Mouse (Mus musculus) CD4-positive, CD25-positive, alpha-beta regulatory T cell (primary cell): ENCODE data around the gene Rbbp4. TPM values are rescaled to one million over a fixed set of nuclear protein-coding genes. Genes with fewer than 3 reads are reported as not detected.

Experiments used
- polyA plus RNA-seq: library from polyadenylated mRNA; unstranded; fragments of 100-300 nt; shearing (Covaris generic); gene quantifications from one replicate; pipeline ENCODE4 v1.2.1, GENCODE M21; 2017

Gene Rbbp4
- polyA plus RNA-seq, result 328 TPM

GRCm38 (mm10) chr4:129335216-129336074, at the start of gene Rbbp4, which contains the start of gene Zbtb8os:
TSS of gene Rbbp4 (minus strand) at chr4:129335370.
TSS of gene Zbtb8os (plus strand) at chr4:129335695.

GRCm38 (mm10) chr4:129377601-129378390, 42.6 kb upstream of the Rbbp4 start, which contains the start of gene Zbtb8a:
TSS of gene Zbtb8a (minus strand) at chr4:129378116.

GRCm38 (mm10) chr4:129287472-129287981, 47.6 kb downstream of the Rbbp4 start, which contains the start of gene Sync:
TSS of gene Sync (plus strand) at chr4:129287617.

GRCm38 (mm10) chr4:129261196-129261595, 74.0 kb downstream of the Rbbp4 start, which contains the start of gene C77080:
TSS of gene C77080 (minus strand) at chr4:129261404.

Other genes with a start within 250 kb of the Rbbp4 start
- not detected for gene Tmem54, start 229.8 kb downstream of the Rbbp4 start, polyA plus RNA-seq
- not detected for gene Hpca, start 213.3 kb downstream of the Rbbp4 start, polyA plus RNA-seq
- 0.06 TPM for gene Fndc5, start 198.4 kb downstream of the Rbbp4 start, polyA plus RNA-seq
- gene S100pbp, start 145.6 kb downstream of the Rbbp4 start, polyA plus RNA-seq, result 14.3 TPM
- 45.5 TPM for gene Yars, start 145.6 kb downstream of the Rbbp4 start, polyA plus RNA-seq
- gene C77080, start 74.0 kb downstream of the Rbbp4 start, polyA plus RNA-seq, result 0.56 TPM
- gene Sync, start 47.8 kb downstream of the Rbbp4 start, polyA plus RNA-seq, result 0.32 TPM
- gene Zbtb8os, start 325 bp upstream of the Rbbp4 start, polyA plus RNA-seq, result 66.5 TPM
- 9.9 TPM for gene Zbtb8a, start 42.7 kb upstream of the Rbbp4 start, polyA plus RNA-seq
- gene Zbtb8b, start 105.5 kb upstream of the Rbbp4 start, polyA plus RNA-seq, result 0.36 TPM
- 34.0 TPM for gene Bsdc1, start 126.2 kb upstream of the Rbbp4 start, polyA plus RNA-seq
- not detected for gene Tssk3, start 155.7 kb upstream of the Rbbp4 start, polyA plus RNA-seq
- not detected for gene Fam229a, start 155.8 kb upstream of the Rbbp4 start, polyA plus RNA-seq
- gene Marcksl1, start 178.2 kb upstream of the Rbbp4 start, polyA plus RNA-seq, result 33.6 TPM
- 329 TPM for gene Hdac1, start 207.3 kb upstream of the Rbbp4 start, polyA plus RNA-seq
- 1,521 TPM for gene Lck, start 238.3 kb upstream of the Rbbp4 start, polyA plus RNA-seq
- gene Fam167b, start 243.2 kb upstream of the Rbbp4 start, polyA plus RNA-seq, result 0.36 TPM